Mouse (Mus musculus): Measurements from ENCODE around the gene Cep97.

The Cep97 gene

GRCm38 (mm10) chr16:55950462-55950861, 15.8 kb upstream of the Cep97 start:
- in situ Hi-C loops (cut with MboI; ENCODE audit: unreplicated experiment in 2 of 2) = loop anchor here (5.0 to 25.0 kb wide), 3 partner anchors 964 to 1142 kb away; no protein-coding TSS in a partner anchor

- in situ Hi-C loops (cut with MboI; ENCODE audit: unreplicated experiment in 2 of 2) = loop anchor here (5.0 to 25.0 kb wide), 2 partner anchors 57 to 763 kb away; partner anchors contain the start of gene Tfg (in 1 of the 2)
Measured at GRCm38 (mm10) chr16:55948963-55949362, 14.3 kb upstream of the Cep97 start.

- in situ Hi-C loops (cut with MboI; ENCODE audit: unreplicated experiment in 2 of 2) = loop anchor here (5.0 to 25.0 kb wide), 2 partner anchors 56 to 764 kb away; partner anchors contain the start of gene Tfg (in 1 of the 2)
Measured at GRCm38 (mm10) chr16:55947876-55948410, 13.3 kb upstream of the Cep97 start.

GRCm38 (mm10) chr16:55947266-55947665, 12.6 kb upstream of the Cep97 start:
- in situ Hi-C loops (cut with MboI; ENCODE audit: unreplicated experiment in 2 of 2) = loop anchor here (5.0 to 25.0 kb wide), 2 partner anchors 55 to 765 kb away; partner anchors contain the start of gene Tfg (in 1 of the 2)

- in situ Hi-C loops (cut with MboI; ENCODE audit: unreplicated experiment in 2 of 2) = loop anchor here in 1 of 2 experiments (25.0 kb wide), 1 partner anchor 772 kb away; the partner anchor contains the start of gene Tfg
Measured at GRCm38 (mm10) chr16:55940781-55941180, 6.1 kb upstream of the Cep97 start.

GRCm38 (mm10) chr16:55939703-55940102, 5.0 kb upstream of the Cep97 start:
- in situ Hi-C loops (cut with MboI; ENCODE audit: unreplicated experiment in 2 of 2) = loop anchor here in 1 of 2 experiments (25.0 kb wide), 1 partner anchor 773 kb away; the partner anchor contains the start of gene Tfg

GRCm38 (mm10) chr16:55938761-55939160, 4.1 kb upstream of the Cep97 start:
- in situ Hi-C loops (cut with MboI; ENCODE audit: unreplicated experiment in 2 of 2) = loop anchor here in 1 of 2 experiments (25.0 kb wide), 1 partner anchor 774 kb away; the partner anchor contains the start of gene Tfg

GRCm38 (mm10) chr16:55933681-55934343, 843 bp downstream of the Cep97 start:
- in situ Hi-C loops (cut with MboI; ENCODE audit: unreplicated experiment in 2 of 2) = loop anchor here in 1 of 2 experiments (5.0 to 25.0 kb wide), 2 partner anchors 37 to 778 kb away; partner anchors contain the start of genes Nxpe3 and Tfg

- in situ Hi-C loops (cut with MboI; ENCODE audit: unreplicated experiment in 2 of 2) = no loop called here
Measured at GRCm38 (mm10) chr16:55924010-55924409, 10.6 kb downstream of the Cep97 start.

GRCm38 (mm10) chr16:55922079-55922478, 12.6 kb downstream of the Cep97 start:
- in situ Hi-C loops (cut with MboI; ENCODE audit: unreplicated experiment in 2 of 2) = no loop called here

- in situ Hi-C loops (cut with MboI; ENCODE audit: unreplicated experiment in 2 of 2) = no loop called here
Measured at GRCm38 (mm10) chr16:55914716-55915115, 19.9 kb downstream of the Cep97 start.

- in situ Hi-C loops (cut with MboI; ENCODE audit: unreplicated experiment in 2 of 2) = no loop called here
Measured at GRCm38 (mm10) chr16:55910208-55910793, 24.4 kb downstream of the Cep97 start.

GRCm38 (mm10) chr16:55906928-55907679, 27.6 kb downstream of the Cep97 start:
- in situ Hi-C loops (cut with MboI; ENCODE audit: unreplicated experiment in 2 of 2) = no loop called here

GRCm38 (mm10) chr16:55905370-55905769, 29.3 kb downstream of the Cep97 start:
- in situ Hi-C loops (cut with MboI; ENCODE audit: unreplicated experiment in 2 of 2) = no loop called here

GRCm38 (mm10) chr16:55901839-55902756, 32.6 kb downstream of the Cep97 start:
- in situ Hi-C loops (cut with MboI; ENCODE audit: unreplicated experiment in 2 of 2) = no loop called here

GRCm38 (mm10) chr16:55898385-55899002, 36.2 kb downstream of the Cep97 start:
- in situ Hi-C loops (cut with MboI; ENCODE audit: unreplicated experiment in 2 of 2) = loop anchor here (5.0 to 25.0 kb wide), 2 partner anchors 34 to 814 kb away; partner anchors contain the start of genes Cep97 (in 1 of the 2) and Tfg (in 1 of the 2)

GRCm38 (mm10) chr16:55895651-55896095, 39.0 kb downstream of the Cep97 start:
- in situ Hi-C loops (cut with MboI; ENCODE audit: unreplicated experiment in 2 of 2) = loop anchor here (5.0 to 25.0 kb wide), 2 partner anchors 37 to 817 kb away; partner anchors contain the start of genes Cep97 (in 1 of the 2) and Tfg (in 1 of the 2)

GRCm38 (mm10) chr16:55894893-55895650, 39.6 kb downstream of the Cep97 start, which contains the start of gene Nxpe3:
Gene Nxpe3 (minus strand): TSS chr16:55895285.
- in situ Hi-C loops (cut with MboI; ENCODE audit: unreplicated experiment in 2 of 2) = loop anchor here (5.0 to 25.0 kb wide), 3 partner anchors 37 to 817 kb away; partner anchors contain the start of genes Cep97 (in 1 of the 2) and Tfg (in 1 of the 2)
